Mouse (Mus musculus) forelimb bud, embryonic 11.5 days (tissue): ENCODE results near the gene Cybb.
A peak's percentile ranks its signal among the peaks of the same experiment; 100 is the strongest.
"Not testable (repeated sequence)": the region's sequence is repeated elsewhere in the genome, so short reads cannot be mapped to it uniquely, and the experiment has no call there.

Source experiments
- DNase-seq: peaks from one replicate; pipeline ENCODE4 v3.0.0-alpha.2; 2012; ENCODE audit warnings: low read depth, low spot score

The Cybb gene

GRCm38 (mm10) chrX:9487671-9488070 is at the start of gene Cybb:
TSS of gene Cybb (minus strand) at chrX:9487771.
- DNase-seq = no peak

DNA sequence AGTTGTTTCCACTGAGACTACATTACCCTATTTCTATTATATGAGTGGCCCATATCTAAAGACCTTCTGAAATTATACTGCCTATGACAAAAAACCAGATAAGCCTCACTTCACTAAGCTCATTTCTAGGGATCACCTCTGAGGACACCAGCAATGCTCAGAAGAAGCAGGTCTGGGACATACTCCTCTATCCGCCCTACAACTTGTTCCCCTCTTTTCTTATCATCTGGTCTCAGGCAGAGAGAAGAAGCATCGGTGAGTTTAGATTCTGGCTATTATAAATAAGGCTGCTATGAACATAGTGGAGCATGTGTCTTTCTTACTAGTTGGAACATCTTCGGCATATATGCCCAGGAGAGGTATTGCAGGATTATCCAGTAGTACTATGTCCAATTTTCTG is 49.3 kb upstream of the Cybb start:
- DNase-seq = no peak

DNA sequence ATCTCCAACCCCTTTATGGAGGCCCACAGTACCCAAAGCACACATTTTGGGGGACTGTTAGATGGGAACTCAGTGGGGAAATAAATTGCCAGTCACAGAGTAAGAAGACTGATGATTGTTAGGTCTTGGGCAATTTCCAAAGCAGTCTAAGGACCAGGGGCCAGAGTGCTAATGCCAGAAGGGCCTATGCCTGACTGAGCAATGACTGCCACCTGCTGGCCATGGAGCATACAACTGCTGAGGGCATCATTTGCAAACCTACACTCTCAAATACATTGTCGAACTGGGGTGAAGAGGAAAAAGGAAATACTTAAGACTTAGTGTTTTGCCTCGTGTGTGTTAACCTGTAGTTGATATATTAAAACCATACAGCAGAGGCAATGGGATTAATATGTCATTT is 32.4 kb upstream of the Cybb start:
- peak; percentile 7 for DNase-seq

DNA sequence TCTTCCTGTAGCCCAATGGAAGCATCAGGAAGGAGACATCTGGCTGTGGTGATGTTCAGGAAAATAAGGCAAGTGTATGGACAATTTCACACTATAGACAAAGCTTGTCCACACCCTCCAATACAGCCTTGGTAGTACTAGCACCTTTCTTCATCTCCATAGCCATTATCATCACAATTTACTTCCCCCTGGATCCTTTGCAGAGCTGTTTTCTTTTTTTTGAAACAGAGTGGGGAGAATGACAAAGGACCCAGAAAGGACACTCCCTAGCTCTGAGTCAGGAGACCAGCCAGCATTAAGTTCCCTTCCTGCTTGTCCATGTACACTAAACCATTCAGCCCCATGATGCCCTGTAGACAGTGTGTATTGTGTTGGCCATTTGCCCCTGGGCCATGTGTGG is 30.0 kb upstream of the Cybb start:
- DNase-seq = not testable (repeated sequence)

DNA sequence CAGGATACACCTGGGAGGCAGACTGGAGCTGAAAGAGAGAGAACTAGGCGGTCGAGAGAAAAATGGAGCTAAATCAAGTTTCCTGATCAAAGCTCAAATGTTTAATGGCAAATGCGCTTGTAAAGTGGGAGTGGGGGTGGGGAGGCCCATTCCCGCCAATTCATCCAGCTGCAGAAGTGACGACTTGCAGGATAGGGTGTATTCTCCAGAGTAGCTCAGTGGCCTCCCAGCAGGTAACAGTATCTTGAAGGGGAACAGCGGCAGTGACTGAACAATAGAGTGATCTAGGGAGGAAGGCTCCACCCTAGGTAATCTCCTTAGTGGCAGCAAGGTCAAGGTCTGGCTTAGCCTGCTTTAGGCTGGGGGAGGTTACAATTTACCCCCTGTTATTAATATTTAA is 12.5 kb downstream of the Cybb start:
- DNase-seq = not testable (repeated sequence)

GRCm38 (mm10) chrX:9474440-9474839 is 13.1 kb downstream of the Cybb start:
- DNase-seq = no peak

GRCm38 (mm10) chrX:9473768-9474167 is 13.8 kb downstream of the Cybb start:
- DNase-seq = no peak

- no peak for DNase-seq
These were observed 16.7 kb downstream of the Cybb start for GRCm38 (mm10) chrX:9470811-9471388.

- DNase-seq = no peak
These were observed 18.5 kb downstream of the Cybb start for GRCm38 (mm10) chrX:9469100-9469499.

DNA sequence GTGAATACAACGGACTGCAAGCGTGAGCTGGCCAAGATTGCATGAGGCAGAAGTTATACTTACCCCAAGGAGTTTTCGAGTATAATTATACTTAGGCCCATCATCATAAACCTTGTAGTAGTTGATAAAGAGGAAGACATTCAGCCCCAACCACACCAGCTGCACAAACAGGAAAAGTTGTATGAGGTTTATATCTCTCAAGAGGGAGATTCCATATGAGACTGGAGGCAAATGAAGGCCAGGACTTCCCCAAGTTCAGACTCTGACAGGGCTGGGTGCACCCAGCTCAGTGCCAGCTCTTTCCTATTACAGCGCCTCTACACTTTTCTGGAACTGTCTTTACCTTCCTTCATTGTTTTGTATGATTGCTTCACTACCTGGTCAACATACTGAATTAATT is 20.6 kb downstream of the Cybb start:
- no peak for DNase-seq

GRCm38 (mm10) chrX:9465890-9466289 is 21.7 kb downstream of the Cybb start:
- DNase-seq = no peak

DNA sequence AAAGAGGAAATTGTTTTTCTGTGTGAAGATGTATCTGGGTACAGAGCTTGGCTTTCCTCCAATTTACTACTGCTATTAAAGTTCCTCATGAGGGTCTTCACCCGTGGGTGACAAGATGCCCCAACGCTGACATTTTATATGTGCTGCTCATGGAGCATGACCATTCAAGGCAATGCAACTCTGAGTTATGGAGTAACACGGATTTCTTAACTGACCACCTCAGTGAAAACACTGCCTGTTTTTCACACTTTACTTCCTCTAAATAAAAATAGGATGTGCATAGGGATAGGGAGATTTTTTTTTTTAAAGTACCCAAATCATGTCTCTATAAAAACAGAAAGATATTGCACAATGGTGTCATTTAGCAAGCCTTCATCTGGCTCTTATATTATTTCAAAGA is 24.9 kb downstream of the Cybb start:
- no peak for DNase-seq

DNA sequence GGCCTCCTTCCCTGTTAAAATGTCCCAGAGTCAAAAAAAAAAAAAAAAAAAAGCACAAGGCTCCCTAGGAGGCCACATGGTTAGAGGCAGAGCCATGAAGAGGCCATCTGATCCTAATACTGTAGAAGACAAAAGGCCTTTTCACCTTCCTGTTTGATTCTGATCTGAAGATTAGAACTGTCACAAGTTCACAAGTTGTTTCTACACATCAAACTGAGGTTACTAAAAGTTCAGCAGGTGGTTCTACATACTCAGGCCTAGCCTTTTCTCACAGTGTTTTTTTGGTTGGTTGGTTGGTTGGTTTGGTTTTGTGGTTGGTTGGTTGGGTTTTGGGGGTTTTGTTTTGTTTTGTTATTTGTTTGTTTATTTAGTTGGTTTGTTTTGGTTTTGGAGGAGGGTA is 26.2 kb downstream of the Cybb start:
- DNase-seq = no peak

GRCm38 (mm10) chrX:9460387-9460930 is 27.1 kb downstream of the Cybb start:
- DNase-seq = no peak

GRCm38 (mm10) chrX:9452375-9452774 is 35.2 kb downstream of the Cybb start:
- no peak for DNase-seq

DNA sequence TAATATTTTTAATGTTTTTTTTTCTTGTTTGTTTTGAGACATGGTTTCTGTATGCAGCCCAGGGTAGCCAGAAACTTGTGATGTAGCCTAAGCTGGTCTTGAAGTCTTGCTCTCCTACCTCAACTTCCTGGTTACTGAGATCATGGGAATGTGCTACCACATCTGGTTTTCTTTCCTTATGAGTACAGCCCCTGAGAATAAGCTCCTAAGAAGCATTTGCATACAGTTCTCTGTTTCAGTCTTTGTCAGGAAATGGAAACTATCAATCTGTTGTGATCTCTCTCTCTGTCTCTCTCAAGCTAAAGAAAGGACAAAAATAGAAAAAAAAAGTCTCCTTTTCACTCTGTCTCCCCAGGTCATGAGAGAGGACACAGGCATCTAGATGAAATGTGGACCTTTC is 40.3 kb downstream of the Cybb start:
- no peak for DNase-seq

GRCm38 (mm10) chrX:9441102-9441501 is 46.5 kb downstream of the Cybb start:
- DNase-seq = no peak

DNA sequence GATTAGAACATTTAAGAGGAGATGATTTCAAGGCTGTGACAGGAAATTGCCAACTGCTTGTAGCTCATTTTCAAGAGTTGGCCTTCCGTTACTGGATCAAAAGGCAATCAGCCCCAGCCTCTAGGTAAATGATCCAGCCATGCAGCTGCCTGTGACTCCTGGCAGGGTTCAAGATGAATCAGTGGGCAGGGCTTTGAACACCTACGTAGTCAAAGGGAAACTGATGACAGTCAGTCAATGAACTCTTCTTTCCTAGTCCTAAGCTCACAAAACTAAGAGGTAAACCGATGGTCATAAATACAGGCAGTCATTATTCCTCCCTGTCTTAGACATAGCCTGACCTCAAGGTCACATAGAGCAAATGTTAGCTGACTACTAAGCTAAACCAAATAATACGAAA is 47.0 kb downstream of the Cybb start:
- DNase-seq = no peak

DNA sequence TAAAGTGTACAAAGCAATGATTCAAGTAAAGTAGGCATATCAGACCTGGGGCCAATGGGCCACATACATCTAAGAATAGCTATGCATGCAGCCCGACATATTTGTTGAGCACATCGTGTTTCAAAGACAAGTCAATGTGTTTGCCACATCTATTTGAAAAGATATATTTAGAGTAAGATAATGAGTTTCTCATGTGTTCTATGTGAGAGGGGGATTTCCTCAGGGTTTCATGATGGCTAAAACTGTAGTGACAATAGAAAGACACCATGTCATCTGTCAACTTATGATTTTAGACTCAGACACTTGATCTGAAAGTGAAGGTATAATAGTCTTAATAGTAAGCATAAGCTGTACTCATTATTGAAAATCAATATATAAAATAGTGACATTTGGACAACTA is 48.3 kb downstream of the Cybb start:
- no peak for DNase-seq

DNA sequence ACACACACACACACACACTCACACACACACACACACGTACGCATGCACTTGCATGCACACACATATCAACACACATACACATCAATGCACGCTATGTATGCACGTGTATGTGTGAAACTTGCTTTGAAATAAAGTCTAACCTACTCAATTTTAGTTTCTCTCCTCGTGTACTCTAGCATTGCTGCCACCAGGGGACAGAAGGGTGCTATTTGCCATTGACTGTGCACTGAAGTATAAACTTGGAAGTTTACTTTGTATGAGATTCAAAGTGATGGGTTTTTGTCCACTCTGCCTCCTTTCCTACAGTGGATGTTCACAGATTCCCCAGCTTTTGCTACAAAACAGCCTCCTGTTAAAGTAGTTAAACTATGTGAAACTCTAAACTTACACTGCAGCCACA is 73.7 kb downstream of the Cybb start:
- no peak for DNase-seq
